Mouse (Mus musculus) embryonic facial prominence, embryonic 13.5 days (tissue): Measurements from ENCODE around the gene Tex45. TPM values are rescaled to one million over a fixed set of nuclear protein-coding genes. Genes with fewer than 3 reads are reported as not detected.

Experiments used
- ATAC-seq: fragments of 200-750 bp; cut with Nextera tagmentation; 2 replicates; pipeline ENCODE4 v1.8.0; 2017; ENCODE audit warnings: low read depth; ENCODE audit not compliant: insufficient number of reproducible peaks, insufficient read depth, low FRiP score, low TSS enrichment
- H3K27ac ChIP-seq: fragments of 300-500 bp; sonication (generic); 2 replicates; pipeline ENCODE4 v1.5.1; 2015; ENCODE audit warnings: moderate library complexity, mild to moderate bottlenecking, inconsistent platforms
- H3K27me3 ChIP-seq: fragments of 300-500 bp; sonication (generic); 2 replicates; pipeline ENCODE4 v1.6.1; 2015; ENCODE audit warnings: mild to moderate bottlenecking, inconsistent platforms
- H3K36me3 ChIP-seq: fragments of 300-500 bp; sonication (generic); 2 replicates; pipeline ENCODE4 v1.6.1; 2015; ENCODE audit warnings: mild to moderate bottlenecking, inconsistent platforms
- H3K4me1 ChIP-seq: fragments of 300-500 bp; sonication (generic); 2 replicates; pipeline ENCODE4 v1.6.1; 2015; ENCODE audit warnings: inconsistent platforms
- H3K4me2 ChIP-seq: fragments of 300-500 bp; sonication (generic); 2 replicates; pipeline ENCODE4 v1.6.1; 2015; ENCODE audit warnings: moderate library complexity, mild to moderate bottlenecking, inconsistent platforms
- H3K4me3 ChIP-seq: fragments of 300-500 bp; sonication (generic); 2 replicates; pipeline ENCODE4 v1.5.1; 2015; ENCODE audit warnings: mild to moderate bottlenecking, inconsistent platforms
- H3K9ac ChIP-seq: fragments of 300-500 bp; sonication (generic); 2 replicates; pipeline ENCODE4 v1.6.1; 2015; ENCODE audit warnings: mild to moderate bottlenecking, inconsistent platforms
- H3K9me3 ChIP-seq: fragments of 300-500 bp; sonication (generic); 2 replicates; pipeline ENCODE4 v1.6.1; 2016; ENCODE audit warnings: inconsistent platforms
- WGBS: fragments of 180-500 bp; shearing (Covaris S2); methylation state at CpG from one replicate; pipeline ENCODE4 v1.1.7; 2015; ENCODE audit warnings: mixed read lengths; 5-methylcytosine and 5-hydroxymethylcytosine counted together
- polyA plus RNA-seq: library from polyadenylated mRNA; unstranded; fragments of >200 nt; fragmentation: Nextera tagmentation; extraction: Ambion mirVana; gene quantifications from 2 replicates; pipeline ENCODE4 v1.2.1, GENCODE M21; 2015

Tex45 gene
- polyA plus RNA-seq, 1 experiment from 2014 or later = 0.18 TPM

GRCm38 (mm10) chr8:3515260-3515671 lies 44.6 kb downstream of the Tex45 start, which contains the start of gene Pnpla6:
Gene Pnpla6, plus strand, starts transcription at chr8:3515384.
- peaks cover 39% of the 10 kb centered on the region for H3K36me3 ChIP-seq
- H3K4me3 ChIP-seq = peak within 1 kb of the TSS; percentile 67
- H3K4me1 ChIP-seq = peaks cover 13% of the 10 kb centered on the region; the same call in 1 of the 2 replicates
- ATAC-seq = peak; percentile 80
- peak within 1 kb of the TSS; percentile 85 for H3K27ac ChIP-seq
- H3K9ac ChIP-seq = peak within 1 kb of the TSS; percentile 75
- H3K4me2 ChIP-seq = peak within 1 kb of the TSS; percentile 95
- H3K9me3 ChIP-seq = no peaks in the 10 kb centered on the region
- H3K27me3 ChIP-seq = no peaks in the 10 kb centered on the region
- WGBS = 1% methylated on average over 25 of the region's 25 CpGs

- Histone ChIP-seq H3K9me3 (no peaks in the 10 kb centered on the region), H3K36me3 (peaks cover 35% of the 10 kb centered on the region), H3K27ac (peak overlapping the region; percentile 85), H3K4me2 (peak overlapping the region; percentile 95), H3K4me3 (peak overlapping the region; percentile 67), H3K9ac (peak overlapping the region; percentile 75), H3K4me1 (peaks cover 13% of the 10 kb centered on the region; the same call in 1 of the 2 replicates), H3K27me3 (no peaks in the 10 kb centered on the region)
- WGBS = under 1% methylated on average over 25 of the region's 25 CpGs
- ATAC-seq = 0 out of 2 replicates have a peak, but pooled peaks have one; percentile 12
Observed at GRCm38 (mm10) chr8:3515771-3516417, 45.2 kb downstream of the Tex45 start.

GRCm38 (mm10) chr8:3516450-3517116 lies 45.9 kb downstream of the Tex45 start:
- peak; percentile 80 for ATAC-seq
- Histone ChIP-seq H3K27me3 (no peaks in the 10 kb centered on the region), H3K9me3 (no peaks in the 10 kb centered on the region), H3K27ac (peak overlapping the region; percentile 85), H3K4me1 (peaks cover 13% of the 10 kb centered on the region; the same call in 1 of the 2 replicates), H3K36me3 (peaks cover 35% of the 10 kb centered on the region), H3K9ac (peak overlapping the region; percentile 75), H3K4me3 (peak overlapping the region; percentile 67), H3K4me2 (peak overlapping the region; percentile 95)
- WGBS = 2% methylated on average over 36 of the region's 36 CpGs

- Histone ChIP-seq H3K9ac (peak overlapping the region; percentile 75), H3K27ac (peak overlapping the region; percentile 33), H3K4me2 (peak overlapping the region; percentile 95), H3K4me3 (peak overlapping the region; percentile 67), H3K4me1 (peaks cover 13% of the 10 kb centered on the region; the same call in 1 of the 2 replicates), H3K36me3 (peaks cover 35% of the 10 kb centered on the region), H3K9me3 (no peaks in the 10 kb centered on the region), H3K27me3 (no peaks in the 10 kb centered on the region)
- 6% methylated on average over 16 of the region's 16 CpGs for WGBS
- ATAC-seq = no peak
Observed at GRCm38 (mm10) chr8:3517117-3517495, 46.4 kb downstream of the Tex45 start.

- H3K9me3 ChIP-seq = no peaks in the 10 kb centered on the region
- H3K4me2 ChIP-seq = no peak overlapping the region
- peaks cover 60% of the 10 kb centered on the region for H3K36me3 ChIP-seq
- peaks cover 3% of the 10 kb centered on the region; the same call in 1 of the 2 replicates for H3K4me1 ChIP-seq
- no peak for ATAC-seq
- no peaks in the 10 kb centered on the region for H3K27me3 ChIP-seq
- 89% methylated on average over 13 of the region's 13 CpGs for WGBS
- H3K27ac ChIP-seq = no peak overlapping the region
- no peak overlapping the region for H3K9ac ChIP-seq
- no peak overlapping the region for H3K4me3 ChIP-seq
Observed at GRCm38 (mm10) chr8:3522007-3522697, 51.5 kb downstream of the Tex45 start.

GRCm38 (mm10) chr8:3530816-3531215 lies 60.2 kb downstream of the Tex45 start:
- Histone ChIP-seq H3K27ac (no peak overlapping the region), H3K9ac (no peak overlapping the region), H3K4me1 (no peaks in the 10 kb centered on the region), H3K4me2 (no peak overlapping the region), H3K4me3 (no peak overlapping the region), H3K27me3 (no peaks in the 10 kb centered on the region), H3K36me3 (peaks cover 53% of the 10 kb centered on the region), H3K9me3 (no peaks in the 10 kb centered on the region)
- ATAC-seq = no peak
- 87% methylated on average over 5 of the region's 5 CpGs for whole genome bisulfite sequencing

- Histone ChIP-seq H3K27me3 (no peaks in the 10 kb centered on the region), H3K9me3 (no peaks in the 10 kb centered on the region), H3K4me3 (no peak overlapping the region), H3K36me3 (peaks cover 54% of the 10 kb centered on the region), H3K4me2 (no peak overlapping the region), H3K27ac (no peak overlapping the region), H3K4me1 (no peaks in the 10 kb centered on the region), H3K9ac (no peak overlapping the region)
- WGBS = 94% methylated on average over 18 of the region's 18 CpGs
- ATAC-seq = no peak
Observed at GRCm38 (mm10) chr8:3531936-3532335, 61.3 kb downstream of the Tex45 start.

GRCm38 (mm10) chr8:3536053-3536841 lies 65.6 kb downstream of the Tex45 start:
- H3K9me3 ChIP-seq = no peaks in the 10 kb centered on the region
- no peak overlapping the region for H3K4me2 ChIP-seq
- H3K9ac ChIP-seq = no peak overlapping the region
- H3K27ac ChIP-seq = no peak overlapping the region
- ATAC-seq = no peak
- 62% methylated on average over 15 of the region's 15 CpGs for WGBS
- no peaks in the 10 kb centered on the region for H3K27me3 ChIP-seq
- no peaks in the 10 kb centered on the region for H3K4me1 ChIP-seq
- H3K36me3 ChIP-seq = peaks cover 80% of the 10 kb centered on the region
- H3K4me3 ChIP-seq = no peak overlapping the region

Other genes starting within 250 kb of the Tex45 start
- gene Insr, start 191.2 kb upstream of the Tex45 start, polyA plus RNA-seq = 41.8 and 43.4 TPM in 2 replicates
- gene A430078G23Rik, start 117.4 kb upstream of the Tex45 start, polyA plus RNA-seq = not detected in 2 replicates
- gene Arhgef18, start 77.9 kb upstream of the Tex45 start, polyA plus RNA-seq = 10.3 and 11.2 TPM in 2 replicates
- gene Pex11g, start 3.2 kb upstream of the Tex45 start, polyA plus RNA-seq = 4.5 and 5.2 TPM in 2 replicates
- gene Zfp358, start 22.3 kb downstream of the Tex45 start, polyA plus RNA-seq = 52.0 and 53.9 TPM in 2 replicates
- gene Mcoln1, start 29.6 kb downstream of the Tex45 start, polyA plus RNA-seq = 58.3 and 59.9 TPM in 2 replicates
- 26.5 and 31.0 TPM in 2 replicates for gene Pnpla6, start 44.5 kb downstream of the Tex45 start, polyA plus RNA-seq
- 0.48 and 0.76 TPM in 2 replicates for gene C330021F23Rik, start 97.1 kb downstream of the Tex45 start, polyA plus RNA-seq
- gene Camsap3, start 116.4 kb downstream of the Tex45 start, polyA plus RNA-seq = 8.1 and 9.0 TPM in 2 replicates
- gene Xab2, start 150.5 kb downstream of the Tex45 start, polyA plus RNA-seq = 59.2 and 62.2 TPM in 2 replicates
- 100 and 112 TPM in 2 replicates for gene Pet100, start 150.7 kb downstream of the Tex45 start, polyA plus RNA-seq
- gene Pcp2, start 154.7 kb downstream of the Tex45 start, polyA plus RNA-seq = 0.56 and 0.72 TPM in 2 replicates
- 35.8 and 39.3 TPM in 2 replicates for gene Stxbp2, start 160.1 kb downstream of the Tex45 start, polyA plus RNA-seq
- not detected in 2 replicates for gene Retn, start 184.9 kb downstream of the Tex45 start, polyA plus RNA-seq
- gene Mcemp1, start 194.9 kb downstream of the Tex45 start, polyA plus RNA-seq = 0.27 and 0.40 TPM in 2 replicates
- gene Fcor, start 201.5 kb downstream of the Tex45 start, polyA plus RNA-seq = 13.3 and 18.2 TPM in 2 replicates
- 42.0 and 43.0 TPM in 2 replicates for gene Trappc5, start 205.4 kb downstream of the Tex45 start, polyA plus RNA-seq
- gene Fcer2a, start 223.3 kb downstream of the Tex45 start, polyA plus RNA-seq = 0.27 and 0.37 TPM in 2 replicates
- gene Clec4g, start 249.8 kb downstream of the Tex45 start, polyA plus RNA-seq = 0.17 and 0.21 TPM in 2 replicates